Mouse (Mus musculus) skeletal muscle tissue, adult 2 months (tissue): Measurements from ENCODE around the gene Fgfr4.
"Not testable (repeated sequence)": the region's sequence is repeated elsewhere in the genome, so short reads cannot be mapped to it uniquely, and the experiment has no call there.

Experiments
- DNase-seq: peaks from one replicate; pipeline ENCODE4 v3.0.0-alpha.2; 2012; ENCODE audit warnings: low read depth, low spot score

Fgfr4 gene

DNA sequence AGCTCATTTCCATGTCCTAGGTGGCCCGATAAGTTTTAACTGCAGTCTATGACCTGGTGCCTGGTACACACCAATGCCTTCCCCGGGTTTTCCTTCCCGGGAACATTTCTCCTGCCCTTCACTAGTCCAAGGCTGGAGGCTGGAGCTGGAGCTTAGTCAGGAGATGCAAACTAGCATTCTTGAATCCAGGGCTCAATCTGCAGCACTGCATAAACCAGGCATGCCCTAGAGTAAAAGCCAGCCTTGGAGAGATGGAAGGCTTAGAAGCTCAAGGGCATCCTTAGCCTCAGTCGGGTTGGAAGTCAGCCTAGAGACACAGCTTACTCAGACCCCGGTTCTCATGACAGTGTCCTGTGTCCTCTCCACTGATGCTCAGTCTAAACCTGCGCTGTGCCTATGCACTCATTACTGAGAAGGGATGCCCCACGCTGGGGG is 19.9 kb downstream of the Fgfr4 start:
- DNase-seq: no peak

DNA sequence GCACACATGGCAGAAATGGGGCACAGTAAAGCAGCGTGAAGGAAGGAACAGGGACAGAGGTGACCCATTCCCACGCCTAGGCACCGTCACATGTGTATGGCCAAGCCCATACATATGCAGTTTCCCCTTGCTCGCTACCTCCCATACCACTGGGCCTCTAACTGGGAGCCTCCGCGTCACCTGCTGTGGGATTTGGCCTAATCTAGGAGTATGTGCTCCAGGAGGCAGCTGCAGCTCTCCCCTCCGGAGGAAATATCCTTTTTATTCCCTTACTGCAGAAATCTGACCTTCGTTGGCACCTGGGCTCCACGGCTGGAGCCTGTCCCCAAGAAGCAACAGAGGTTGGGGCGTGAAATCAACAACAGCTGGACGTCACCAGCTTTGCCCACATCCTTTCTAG is 21.9 kb downstream of the Fgfr4 start:
- no peak for DNase-seq

DNA sequence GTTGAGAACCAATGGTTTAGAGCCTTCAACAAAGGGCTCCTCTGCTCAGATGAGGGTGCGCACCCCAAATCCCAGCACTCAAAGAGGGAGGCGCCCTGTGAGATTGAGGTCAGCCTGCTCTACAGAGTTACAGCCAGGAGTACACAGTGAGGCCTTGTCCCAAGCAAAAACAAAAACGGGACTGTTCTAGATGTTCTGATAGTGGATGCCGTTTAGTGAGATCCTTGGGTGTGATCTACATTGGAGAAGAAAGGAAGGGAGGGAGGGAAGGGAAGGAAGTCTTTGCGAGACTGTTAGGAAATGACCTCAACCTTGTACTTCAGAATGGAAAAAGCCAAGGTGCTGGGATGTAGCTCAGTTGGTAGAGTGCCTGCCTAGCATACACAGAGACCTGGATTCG is 23.8 kb downstream of the Fgfr4 start:
- no peak for DNase-seq

GRCm38 (mm10) chr13:55177903-55178496 is 25.6 kb downstream of the Fgfr4 start:
- no peak for DNase-seq

DNA sequence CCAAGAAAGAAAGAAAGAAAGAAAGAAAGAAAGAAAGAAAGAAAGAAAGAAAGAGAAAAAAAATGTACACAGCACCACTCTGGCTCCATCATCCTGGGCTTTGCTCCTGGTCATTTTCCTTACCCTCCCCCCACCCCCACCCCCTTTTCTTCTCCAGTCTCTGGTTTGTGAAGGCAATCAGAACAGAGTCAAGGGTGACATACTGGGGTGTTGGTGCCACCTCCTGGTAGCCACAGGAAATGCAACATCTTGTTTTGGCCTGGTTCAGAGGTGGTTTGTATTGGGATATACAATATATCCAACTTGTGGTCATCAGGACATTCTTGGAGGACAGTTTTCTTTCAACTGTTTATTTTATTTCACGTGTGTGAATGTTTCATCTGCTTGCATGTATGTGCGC is 26.1 kb downstream of the Fgfr4 start:
- peak; percentile 62 for DNase-seq

DNA sequence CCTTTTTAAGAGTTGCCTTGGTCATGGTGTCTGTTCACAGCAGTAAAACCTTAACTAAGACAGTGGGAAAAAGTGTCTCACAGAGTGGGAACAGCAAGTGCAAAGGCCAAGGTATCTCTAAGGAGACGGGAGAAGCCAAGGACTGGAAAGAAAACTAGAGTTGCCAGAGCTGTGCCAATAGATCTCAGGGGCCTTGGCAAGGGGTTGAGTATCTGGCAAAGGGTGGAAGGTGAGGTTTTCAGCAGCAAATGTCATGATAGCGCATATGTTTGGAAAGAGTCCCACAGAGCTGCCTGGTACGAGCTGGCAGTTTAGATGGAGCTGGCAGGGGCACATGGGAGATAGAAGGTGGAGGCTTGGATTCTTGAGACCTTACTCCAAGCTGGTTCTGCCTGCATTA is 27.2 kb downstream of the Fgfr4 start:
- no peak for DNase-seq

DNA sequence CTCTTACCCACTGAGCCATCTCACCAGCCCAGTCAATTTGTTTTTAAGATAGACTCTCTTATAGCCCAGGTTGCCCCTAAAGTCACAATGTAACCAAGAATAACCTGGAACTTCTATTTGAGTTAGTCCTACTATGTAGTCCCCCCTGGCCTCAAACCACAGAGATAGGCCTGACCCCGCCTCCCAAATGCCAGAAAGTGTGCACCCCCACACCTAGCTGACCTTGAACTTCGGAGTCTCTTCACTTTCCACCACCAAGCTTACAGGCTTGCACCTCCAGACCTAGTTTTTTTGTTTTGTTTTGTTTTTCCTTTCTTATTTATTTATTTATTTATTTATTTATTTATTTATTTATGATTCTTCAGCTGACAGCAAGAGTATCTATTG is 29.3 kb downstream of the Fgfr4 start:
- no peak for DNase-seq

DNA sequence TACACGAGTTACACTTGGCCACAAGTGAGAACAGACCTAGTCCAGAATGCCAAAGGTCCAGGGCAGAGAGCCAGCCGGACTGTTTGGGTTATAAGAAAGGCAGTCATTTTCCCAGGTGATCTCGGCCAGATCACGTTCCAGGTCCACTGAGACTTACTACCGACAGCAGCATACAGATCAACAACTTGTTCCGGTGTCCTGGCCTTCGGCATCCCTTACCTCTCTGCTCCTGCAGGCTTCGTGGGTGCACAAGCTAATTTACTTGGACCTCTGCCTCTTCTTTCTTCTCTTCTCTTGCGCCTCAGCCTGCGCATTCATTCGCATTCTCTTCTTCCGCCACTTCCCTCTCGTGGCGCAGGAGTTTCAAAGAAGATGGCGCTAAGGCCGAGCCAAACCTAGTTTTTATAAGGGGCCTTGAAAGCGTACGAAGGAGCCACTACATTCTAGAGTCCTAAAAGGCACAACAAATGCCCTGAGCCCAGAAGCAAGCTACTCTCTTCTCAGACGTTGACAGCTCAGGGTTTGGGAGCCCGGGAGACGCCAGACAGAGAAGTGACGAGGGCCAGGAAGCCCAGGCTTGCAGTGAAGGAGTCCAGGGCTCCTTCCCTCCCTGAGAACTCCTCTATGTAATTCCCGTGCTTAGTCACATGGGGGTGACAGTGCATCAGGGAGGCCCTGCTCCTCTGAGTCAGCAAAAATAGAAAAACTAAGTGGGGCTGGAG is 29.9 kb downstream of the Fgfr4 start:
- DNase-seq: peak; percentile 82

DNA sequence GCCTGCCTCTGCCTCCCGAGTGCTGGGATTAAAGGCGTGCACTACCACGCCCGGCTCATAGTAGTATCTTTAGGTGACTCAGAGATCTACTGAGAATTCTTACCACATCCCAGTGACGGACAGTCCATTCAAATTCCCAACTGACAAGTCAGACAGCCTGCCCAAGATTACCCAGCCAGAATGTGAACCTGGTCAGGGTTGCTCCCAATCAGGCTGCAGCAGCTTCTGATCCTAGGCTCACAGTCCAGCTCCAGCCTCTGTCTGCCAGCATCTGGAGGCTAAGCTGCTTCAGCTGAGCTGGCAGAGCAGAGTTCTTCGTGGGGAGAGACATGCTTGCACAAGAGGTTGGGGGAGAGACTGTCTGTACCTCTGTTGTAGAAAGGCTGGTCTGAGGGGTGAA is 30.9 kb downstream of the Fgfr4 start:
- DNase-seq: no peak

DNA sequence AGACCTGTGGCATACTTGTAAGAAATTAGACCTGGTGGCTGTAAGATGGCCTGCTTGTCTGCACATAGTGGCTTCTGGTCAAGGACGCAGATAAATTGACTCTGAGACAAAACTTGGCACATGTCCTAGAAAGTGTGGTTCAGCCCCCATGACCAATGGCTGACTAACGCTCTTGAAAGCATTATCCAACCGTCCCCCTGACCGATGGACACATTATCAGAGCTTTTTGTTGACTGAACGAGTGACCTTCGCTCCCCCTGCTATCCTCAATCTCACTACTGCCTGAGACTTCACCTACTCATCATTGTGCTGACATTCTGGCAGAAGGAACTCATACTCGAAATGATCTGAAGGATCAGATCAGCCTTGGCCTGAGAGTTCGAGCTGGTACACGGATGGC is 34.6 kb downstream of the Fgfr4 start:
- not testable (repeated sequence) for DNase-seq

DNA sequence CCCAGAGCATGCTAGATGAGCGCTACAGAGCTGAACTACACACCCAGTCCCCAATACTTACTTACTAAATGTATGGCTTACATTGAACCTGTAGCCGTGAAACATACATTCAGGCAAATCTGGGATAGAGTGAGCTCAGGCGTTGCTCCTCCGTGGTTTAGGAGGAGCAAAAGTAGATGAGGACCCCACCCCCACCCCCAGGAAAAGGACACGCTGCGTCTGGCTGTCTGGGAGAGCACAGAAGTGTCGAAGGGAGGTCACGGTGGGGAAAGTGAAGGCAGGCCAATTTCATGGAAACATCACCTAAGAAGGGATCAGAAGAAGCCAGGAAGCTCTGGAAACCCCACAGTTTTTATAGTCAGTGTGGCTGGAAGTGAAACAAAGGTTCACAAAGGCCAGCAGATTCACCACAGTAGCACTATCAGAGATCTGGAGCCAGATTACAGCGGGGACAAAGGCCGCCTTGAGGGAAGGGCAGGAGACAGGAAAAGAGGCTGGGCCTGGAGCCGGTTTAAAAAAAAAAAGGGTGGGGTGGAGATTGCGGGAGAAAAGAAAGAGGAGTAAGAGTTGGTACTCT is 37.2 kb downstream of the Fgfr4 start:
- DNase-seq: no peak

DNA sequence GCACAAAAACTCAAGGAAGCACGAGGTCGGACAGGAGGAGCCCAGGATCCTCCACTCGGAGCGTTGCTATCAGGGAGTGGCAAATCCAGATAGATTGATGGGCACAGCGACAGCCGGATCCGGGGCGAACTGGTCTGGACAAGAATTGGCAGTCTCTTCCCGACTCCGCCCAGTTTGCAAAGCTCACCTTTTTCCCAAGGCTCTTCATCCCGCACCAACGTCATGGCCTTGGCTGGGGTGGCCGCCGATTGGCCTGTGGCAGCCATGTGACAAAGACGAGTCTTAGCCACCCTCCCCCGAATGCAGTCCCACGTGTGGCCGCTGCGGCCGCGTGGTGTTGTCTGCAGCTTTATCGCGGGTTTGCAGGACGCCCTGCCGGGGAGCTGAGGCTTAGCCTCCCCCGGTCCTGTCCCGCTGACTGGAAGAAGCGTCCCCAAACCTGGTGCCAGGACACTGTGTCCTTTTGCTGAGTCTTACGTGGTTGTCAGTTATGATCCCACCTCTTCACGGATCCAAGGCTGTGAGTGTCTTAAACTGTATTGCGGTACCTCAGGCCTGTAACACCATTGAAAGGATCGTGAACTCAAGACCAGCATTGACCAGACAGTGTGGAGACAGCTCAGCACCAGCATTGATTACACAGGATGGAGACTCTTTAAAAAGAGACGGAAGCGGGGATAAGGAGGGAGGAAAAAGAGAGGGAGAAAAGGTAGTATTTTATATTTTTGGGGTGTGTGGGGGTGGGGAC is 37.9 kb downstream of the Fgfr4 start:
- DNase-seq: peak; percentile 96

DNA sequence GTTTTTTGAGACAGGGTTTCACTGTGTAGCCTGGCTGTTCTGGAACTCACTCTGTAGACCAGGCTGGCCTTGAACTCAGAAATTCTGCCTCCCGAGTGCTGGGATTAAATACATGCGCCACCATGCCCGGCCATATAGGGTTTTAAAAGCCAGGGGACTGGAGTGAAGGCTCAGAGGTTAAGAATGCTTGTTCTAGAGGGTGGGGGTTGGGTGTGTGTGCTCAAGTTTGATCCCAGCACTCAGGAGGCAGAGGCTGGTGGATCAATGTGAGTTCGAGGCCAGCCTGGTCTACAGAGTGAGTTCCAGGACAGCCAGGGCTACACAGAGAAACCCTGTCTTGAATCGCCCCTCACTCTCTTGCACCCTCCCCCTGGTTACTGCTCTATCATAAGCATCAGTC is 39.1 kb downstream of the Fgfr4 start:
- no peak for DNase-seq

DNA sequence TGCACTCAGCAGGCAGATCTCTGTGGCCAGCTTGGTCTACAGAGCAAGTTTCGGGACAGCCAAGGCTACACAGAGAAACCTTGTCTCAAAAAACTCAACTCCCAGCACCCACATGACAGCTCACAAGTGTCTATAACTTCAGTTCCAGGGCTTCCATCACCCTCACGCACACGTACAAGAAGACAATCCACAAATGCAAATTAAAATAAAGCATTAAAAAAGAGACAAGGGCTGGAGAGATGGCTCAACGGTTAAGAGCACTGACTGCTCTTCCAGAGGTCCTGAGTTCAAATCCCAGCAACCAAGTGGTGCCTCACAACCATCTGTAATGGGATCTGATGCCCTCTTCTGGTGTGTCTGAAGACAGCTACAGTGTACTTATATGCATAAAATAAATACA is 50.3 kb downstream of the Fgfr4 start:
- DNase-seq: not testable (repeated sequence)

GRCm38 (mm10) chr13:55203740-55204139 is 51.3 kb downstream of the Fgfr4 start:
- DNase-seq: no peak

GRCm38 (mm10) chr13:55204667-55205389 is 52.4 kb downstream of the Fgfr4 start:
- no peak for DNase-seq

GRCm38 (mm10) chr13:55205448-55206205 is 53.2 kb downstream of the Fgfr4 start:
- no peak for DNase-seq

DNA sequence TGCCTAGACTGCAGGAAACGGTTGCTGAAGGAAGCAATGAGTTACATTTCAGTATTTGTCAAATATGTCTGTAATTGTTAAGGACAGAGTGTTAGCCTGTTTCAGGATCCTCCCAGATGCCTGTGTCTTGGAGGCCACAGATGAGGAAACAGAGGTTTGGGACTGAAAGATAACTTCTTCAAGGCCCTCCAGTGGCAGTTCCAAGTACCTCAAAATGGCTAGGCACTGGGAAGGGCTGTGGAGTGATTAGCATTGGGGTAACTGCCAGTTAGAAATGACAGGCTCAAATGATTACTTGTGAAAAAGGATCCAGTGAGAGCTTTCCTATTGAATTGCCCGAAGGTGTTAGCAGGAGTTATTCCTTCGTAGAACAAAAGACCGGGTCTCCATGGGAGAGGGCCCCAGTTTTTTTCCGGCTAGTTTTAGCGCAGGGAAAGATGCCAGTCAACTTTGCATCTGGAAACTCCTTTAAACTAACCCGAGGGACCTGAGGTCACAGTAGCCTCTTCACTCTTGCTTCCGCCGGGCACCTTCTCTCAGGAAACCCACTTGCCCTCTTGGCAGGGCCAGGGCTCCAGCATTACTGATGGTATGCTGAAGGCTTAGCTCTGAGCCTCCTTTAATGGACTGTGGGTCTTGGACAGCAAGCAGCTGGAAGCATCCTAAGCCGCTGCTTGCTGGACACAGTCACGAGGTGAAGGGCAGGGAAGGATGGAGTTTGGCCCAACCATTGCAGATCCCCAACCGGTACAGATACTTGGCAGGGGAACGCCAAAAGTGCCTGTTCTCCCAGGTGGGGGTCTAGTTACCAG is 56.6 kb downstream of the Fgfr4 start:
- DNase-seq: no peak

- no peak for DNase-seq
Measured at GRCm38 (mm10) chr13:55209649-55210192, 57.3 kb downstream of the Fgfr4 start, which contains the start of gene Nsd1. Nsd1 (plus strand) TSS chr13:55209782.
